Mouse (Mus musculus) heart, postnatal 0 days (tissue): ENCODE results near the gene Ntm.

Experiments used
- CTCF ChIP-seq: IDR thresholded peaks from 2 replicates; pipeline ENCODE4 v1.5.1; 2016; ENCODE audit warnings: antibody characterized with exemption, control low read depth, low read depth
- EP300 ChIP-seq: IDR thresholded peaks from 2 replicates; pipeline ENCODE4 v1.6.1; 2016; ENCODE audit warnings: antibody characterized with exemption, low read depth

- TF ChIP-seq EP300 (no peak), CTCF (no peak)
Measured at GRCm38 (mm10) chr9:28977275-28977674, 985.7 kb downstream of the Ntm start.
